Mouse (Mus musculus) liver, postnatal 0 days (tissue): ENCODE data around the gene Troap. TPM values are rescaled to one million over a fixed set of nuclear protein-coding genes. Genes with fewer than 3 reads are reported as not detected.
A peak's percentile ranks its signal among the peaks of the same experiment; 100 is the strongest.

Source experiments
- ATAC-seq: fragments of 200-750 bp; cut with Nextera tagmentation; 2 replicates; pipeline ENCODE4 v1.8.0; 2017; ENCODE audit warnings: mild to moderate bottlenecking, moderate library complexity
- DNase-seq: peaks from one replicate; pipeline ENCODE4 v3.0.0-alpha.2; 2016
- H3K27ac ChIP-seq: fragments of 300-500 bp; sonication (generic); 2 replicates; pipeline ENCODE4 v1.5.1; 2014; ENCODE audit warnings: antibody characterized with exemption, moderate library complexity, mild to moderate bottlenecking, low read depth
- H3K27me3 ChIP-seq: fragments of 300-500 bp; sonication (generic); 2 replicates; pipeline ENCODE4 v1.6.1; 2014; ENCODE audit warnings: low read length, control low read depth, mixed read lengths; ENCODE audit not compliant: insufficient read depth
- H3K36me3 ChIP-seq: fragments of 300-500 bp; sonication (generic); replicated peaks from 2 replicates; pipeline ENCODE4 v1.6.1; 2014; ENCODE audit warnings: mild to moderate bottlenecking, control low read depth, low read length, moderate library complexity, mixed read lengths; ENCODE audit not compliant: insufficient read depth
- H3K4me1 ChIP-seq: fragments of 300-500 bp; sonication (generic); 2 replicates; pipeline ENCODE4 v1.6.1; 2014; ENCODE audit warnings: antibody characterized with exemption, mild to moderate bottlenecking, control low read depth; ENCODE audit not compliant: insufficient read depth
- H3K4me2 ChIP-seq: fragments of 300-500 bp; sonication (generic); 2 replicates; pipeline ENCODE4 v1.6.1; 2014; ENCODE audit warnings: low read depth, mild to moderate bottlenecking, low read length, moderate library complexity, mixed read lengths
- H3K4me3 ChIP-seq: fragments of 300-500 bp; sonication (generic); 2 replicates; pipeline ENCODE4 v1.5.1; 2014; ENCODE audit warnings: low read depth, low read length
- H3K9ac ChIP-seq: fragments of 300-500 bp; sonication (generic); replicated peaks from 2 replicates; pipeline ENCODE4 v1.6.1; 2014; ENCODE audit warnings: mild to moderate bottlenecking, moderate library complexity
- H3K9me3 ChIP-seq: fragments of 300-500 bp; sonication (generic); 2 replicates; pipeline ENCODE4 v1.6.1; 2016; ENCODE audit warnings: mild to moderate bottlenecking, control low read depth, low read length, mixed read lengths
- CTCF ChIP-seq: sonication (generic); IDR thresholded peaks from 2 replicates; pipeline ENCODE4 v1.5.1; 2016; ENCODE audit warnings: antibody characterized with exemption, low read depth
- EP300 ChIP-seq: IDR thresholded peaks from 2 replicates; pipeline ENCODE4 v1.6.1; 2016; ENCODE audit warnings: antibody characterized with exemption, low read depth, mild to moderate bottlenecking
- WGBS: fragments of 180-500 bp; shearing (Covaris S2); extraction: QIAGEN DNeasy Blood & Tissue Kit; methylation state at CpG from one replicate; pipeline ENCODE4 v1.1.7; 2014; ENCODE audit not compliant: insufficient replicate concordance; 5-methylcytosine and 5-hydroxymethylcytosine counted together
- polyA plus RNA-seq: library from polyadenylated mRNA; unstranded; fragments of >200 nt; fragmentation: Nextera tagmentation; extraction: Ambion mirVana; gene quantifications from 2 replicates; pipeline ENCODE4 v1.2.1, GENCODE M21; 2015

Gene Troap
- polyA plus RNA-seq, 1 experiment from 2014 or later, result 6.7 TPM

DNA sequence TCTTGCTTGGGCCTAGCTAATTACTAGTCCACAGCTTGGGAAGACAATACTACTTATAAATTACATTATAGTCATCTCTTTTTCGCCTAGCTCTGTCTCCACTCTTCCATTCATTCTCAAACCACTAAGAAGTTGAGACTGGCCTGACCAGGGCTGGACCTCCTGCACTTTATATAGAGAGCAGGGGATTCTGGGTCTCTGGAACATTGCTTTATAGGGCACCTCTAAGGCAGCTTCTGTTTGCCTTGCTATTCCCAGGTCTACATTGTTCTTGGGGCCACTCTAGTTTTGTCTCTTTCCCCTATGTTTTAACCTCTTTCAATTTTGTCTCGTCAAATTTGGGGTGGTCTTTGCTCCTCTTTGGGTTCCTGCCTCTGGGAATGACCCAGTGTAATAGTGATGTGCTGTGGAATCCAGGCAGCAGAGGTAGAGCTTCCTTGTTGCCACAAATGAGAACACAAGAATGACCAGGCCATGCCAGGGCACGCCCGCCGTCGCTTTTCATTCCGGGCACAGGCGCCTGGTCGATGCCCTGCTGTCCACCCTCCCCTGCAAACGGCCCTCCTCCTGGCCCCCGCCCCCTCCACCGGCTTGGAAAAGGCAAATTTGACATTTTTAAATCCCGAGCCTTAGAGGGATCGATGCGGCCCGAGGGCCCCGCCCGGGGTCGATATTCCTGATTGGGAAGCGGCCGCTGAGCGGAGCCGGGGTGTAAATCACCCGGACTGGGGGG is 21.9 kb downstream of the Troap start:
- Histone ChIP-seq H3K27ac (no peak overlapping the region), H3K36me3 (no peaks in the 10 kb centered on the region), H3K9ac (no peak overlapping the region; the same call in 1 of the 2 replicates), H3K27me3 (peaks cover 82% of the 10 kb centered on the region), H3K4me2 (peak overlapping the region; percentile 72), H3K4me1 (peaks cover 28% of the 10 kb centered on the region), H3K9me3 (no peaks in the 10 kb centered on the region), H3K4me3 (peak overlapping the region; percentile 49)
- no peak for ATAC-seq
- DNase-seq, result no peak
- 8% methylated on average over 24 of the region's 24 CpGs for WGBS
- TF ChIP-seq EP300 (no peak), CTCF (no peak)

DNA sequence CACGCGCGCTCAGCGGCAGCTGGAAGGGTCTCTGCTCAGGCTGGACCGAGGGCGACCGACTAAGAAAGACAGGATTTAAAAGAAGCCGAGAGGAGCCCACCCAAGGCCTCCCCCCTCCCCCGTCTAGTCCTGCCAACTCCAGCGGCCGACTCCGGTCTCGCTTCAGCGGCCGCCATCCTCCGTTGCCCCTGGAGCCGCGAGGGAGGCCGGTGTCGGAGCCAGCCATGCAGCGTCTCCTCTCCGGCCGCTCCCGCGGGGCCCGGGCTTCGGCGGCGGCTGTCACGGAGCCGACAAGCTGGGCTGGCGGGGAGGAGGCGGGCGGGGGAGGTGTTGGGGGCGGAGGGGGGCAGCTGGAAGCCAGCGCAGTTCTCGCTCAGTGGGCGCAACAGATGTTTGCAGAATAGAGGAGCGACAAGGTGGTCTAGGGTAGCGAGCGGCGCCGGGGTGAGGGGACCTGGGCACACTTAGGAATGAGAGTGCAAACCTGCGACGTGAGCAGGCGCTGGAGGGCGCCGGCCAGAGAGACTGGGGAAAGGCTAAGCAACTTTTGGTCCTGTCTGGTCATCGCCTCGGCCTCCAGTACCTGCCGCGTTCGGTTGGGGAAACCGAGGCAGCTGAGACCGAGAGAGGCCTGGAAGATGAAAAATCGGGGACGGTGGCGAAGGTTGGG is 22.6 kb downstream of the Troap start:
- peak overlapping the region; percentile 72 for H3K4me2 ChIP-seq
- TF ChIP-seq CTCF, result no peak
- TF ChIP-seq EP300, result no peak
- H3K9me3 ChIP-seq, result no peaks in the 10 kb centered on the region
- H3K36me3 ChIP-seq, result no peaks in the 10 kb centered on the region
- peak; percentile 45 for DNase-seq
- no peak overlapping the region; the same call in 1 of the 2 replicates for H3K9ac ChIP-seq
- peaks cover 28% of the 10 kb centered on the region for H3K4me1 ChIP-seq
- under 1% methylated on average over 48 of the region's 58 CpGs for WGBS
- H3K27me3 ChIP-seq, result peaks cover 77% of the 10 kb centered on the region
- ATAC-seq, result no peak
- H3K4me3 ChIP-seq, result peak overlapping the region; percentile 49
- H3K27ac ChIP-seq, result no peak overlapping the region

DNA sequence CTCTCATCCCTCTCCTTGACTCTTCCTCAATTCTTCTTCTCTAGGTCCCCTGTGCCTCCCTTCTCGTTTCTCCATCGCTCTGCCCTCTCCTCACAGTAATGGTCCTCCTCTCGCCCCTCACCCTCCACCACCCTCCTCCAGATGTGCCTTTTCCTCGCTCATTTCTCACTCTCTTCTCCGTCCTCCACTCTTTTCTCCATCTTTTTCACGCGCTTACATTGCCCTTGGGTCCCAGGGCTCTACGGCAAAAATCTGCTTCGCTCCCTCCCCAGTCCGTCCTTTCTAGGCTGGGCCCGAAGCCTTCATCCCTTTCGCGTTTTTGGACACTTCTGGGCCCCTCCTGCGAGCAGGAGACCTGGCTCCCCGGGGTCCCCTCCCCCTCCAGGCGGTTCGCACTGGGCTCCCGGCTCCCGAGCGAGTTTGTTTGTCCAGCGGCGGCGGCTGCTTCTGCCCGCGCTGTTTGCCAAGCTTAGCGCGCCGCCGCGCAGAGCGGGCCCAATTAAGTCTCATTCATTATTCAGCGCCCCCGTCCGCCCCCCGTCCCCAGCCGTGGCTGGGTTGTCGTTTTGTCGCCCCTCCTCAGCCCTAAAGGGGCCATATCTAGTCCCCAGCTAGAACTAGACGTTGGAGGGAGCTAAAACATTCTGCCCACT is 23.6 kb downstream of the Troap start:
- under 1% methylated on average over 39 of the region's 39 CpGs for WGBS
- no peak for DNase-seq
- H3K9ac ChIP-seq, result 0 out of 2 replicates have a peak overlapping the region, but pooled peaks have one; percentile 26
- H3K27me3 ChIP-seq, result peaks cover 67% of the 10 kb centered on the region
- no peak for TF ChIP-seq CTCF
- no peak for TF ChIP-seq EP300
- no peak overlapping the region for H3K27ac ChIP-seq
- H3K36me3 ChIP-seq, result no peaks in the 10 kb centered on the region
- ATAC-seq, result no peak
- peak overlapping the region; percentile 49 for H3K4me3 ChIP-seq
- H3K9me3 ChIP-seq, result no peaks in the 10 kb centered on the region
- peaks cover 28% of the 10 kb centered on the region for H3K4me1 ChIP-seq
- H3K4me2 ChIP-seq, result peak overlapping the region; percentile 72

DNA sequence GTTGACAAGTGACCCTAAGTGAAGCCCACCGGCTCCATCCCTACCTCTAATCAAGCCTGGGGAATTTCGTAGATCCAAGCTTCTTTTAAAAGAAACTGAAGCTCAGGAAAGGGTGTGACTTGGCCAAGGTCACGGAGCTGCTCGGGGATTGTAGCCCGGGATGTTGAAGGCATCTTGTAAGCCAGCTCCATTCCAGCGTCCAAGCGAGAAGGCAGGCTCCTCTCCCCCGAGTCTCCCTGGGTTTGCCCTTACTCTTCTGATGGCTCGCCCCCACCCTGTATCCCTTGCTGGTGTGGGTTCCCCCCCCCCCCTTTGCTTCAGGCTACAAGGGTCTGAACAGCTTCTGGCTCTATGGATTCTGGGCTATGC is 24.1 kb downstream of the Troap start:
- WGBS, result 4% methylated on average over 9 of the region's 9 CpGs
- DNase-seq (no peak), ATAC-seq (no peak)
- Histone ChIP-seq H3K4me3 (peak overlapping the region; percentile 49), H3K4me2 (peak overlapping the region; percentile 72), H3K9ac (no peak overlapping the region), H3K27me3 (peaks cover 62% of the 10 kb centered on the region), H3K36me3 (no peaks in the 10 kb centered on the region), H3K4me1 (peaks cover 27% of the 10 kb centered on the region), H3K27ac (no peak overlapping the region), H3K9me3 (no peaks in the 10 kb centered on the region)
- TF ChIP-seq EP300, result no peak
- TF ChIP-seq CTCF, result no peak

DNA sequence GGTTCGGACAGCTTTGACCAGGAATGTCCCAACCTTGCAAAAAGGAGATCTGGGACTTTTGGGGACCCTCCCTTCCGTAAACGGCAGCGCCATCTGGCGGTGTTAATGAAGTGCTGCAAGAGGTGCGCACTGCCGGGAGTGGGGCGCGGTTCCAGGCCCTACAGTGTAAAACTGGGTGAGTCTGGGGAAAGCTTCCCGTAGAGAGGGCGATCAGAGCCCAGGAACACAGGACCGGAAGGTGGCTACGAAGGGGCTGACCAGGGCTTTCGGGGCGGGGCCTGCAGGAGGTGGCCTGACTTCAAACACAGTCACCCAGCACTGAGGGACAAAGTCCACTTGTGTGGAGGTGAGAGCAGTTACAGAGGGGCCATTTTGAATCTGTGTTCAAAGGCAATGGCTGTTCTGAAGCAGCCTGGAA is 24.8 kb downstream of the Troap start:
- Histone ChIP-seq H3K9me3 (no peaks in the 10 kb centered on the region), H3K36me3 (no peaks in the 10 kb centered on the region), H3K27ac (peak overlapping the region; percentile 94), H3K27me3 (peaks cover 57% of the 10 kb centered on the region), H3K4me3 (peak overlapping the region; percentile 49), H3K4me2 (peak overlapping the region; percentile 72), H3K9ac (peak overlapping the region; percentile 64), H3K4me1 (peaks cover 22% of the 10 kb centered on the region)
- ATAC-seq (peak; percentile 94), DNase-seq (peak; percentile 82)
- 3% methylated on average over 15 of the region's 15 CpGs for WGBS
- TF ChIP-seq EP300, result no peak
- peak; percentile 83 for TF ChIP-seq CTCF

DNA sequence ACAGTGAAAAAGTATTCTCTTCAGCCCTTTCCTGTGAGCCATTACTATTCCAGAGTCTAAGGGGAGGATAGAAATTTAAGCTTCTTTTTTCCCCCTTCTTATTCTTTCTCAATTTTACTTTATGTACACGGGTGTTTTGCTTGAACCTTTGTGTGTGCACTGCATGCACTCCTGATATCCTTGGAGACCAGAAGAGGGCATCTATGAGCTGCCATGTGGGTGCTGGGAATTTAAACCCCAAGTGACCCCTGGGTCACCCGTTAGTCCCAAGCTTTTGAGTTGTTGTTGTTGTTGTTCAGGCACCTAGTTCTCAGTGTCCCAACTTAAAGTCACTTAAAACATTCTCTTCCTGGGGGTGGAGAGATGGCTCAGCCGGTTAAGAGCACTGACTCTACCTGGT is 25.6 kb downstream of the Troap start:
- peak overlapping the region; percentile 49 for H3K4me3 ChIP-seq
- H3K9me3 ChIP-seq, result no peaks in the 10 kb centered on the region
- TF ChIP-seq EP300 (no peak), CTCF (peak; percentile 36; the same call in 1 of the 2 replicates)
- H3K4me1 ChIP-seq, result peaks cover 22% of the 10 kb centered on the region
- DNase-seq (no peak), ATAC-seq (no peak)
- H3K9ac ChIP-seq, result peak overlapping the region; percentile 64
- peak overlapping the region; percentile 72 for H3K4me2 ChIP-seq
- no peaks in the 10 kb centered on the region for H3K36me3 ChIP-seq
- peak overlapping the region; percentile 94 for H3K27ac ChIP-seq
- peaks cover 50% of the 10 kb centered on the region for H3K27me3 ChIP-seq
- WGBS, result 34% methylated on average over 3 of the region's 3 CpGs
